Mouse (Mus musculus): ENCODE results near the gene Naa38.

Naa38 gene

DNA sequence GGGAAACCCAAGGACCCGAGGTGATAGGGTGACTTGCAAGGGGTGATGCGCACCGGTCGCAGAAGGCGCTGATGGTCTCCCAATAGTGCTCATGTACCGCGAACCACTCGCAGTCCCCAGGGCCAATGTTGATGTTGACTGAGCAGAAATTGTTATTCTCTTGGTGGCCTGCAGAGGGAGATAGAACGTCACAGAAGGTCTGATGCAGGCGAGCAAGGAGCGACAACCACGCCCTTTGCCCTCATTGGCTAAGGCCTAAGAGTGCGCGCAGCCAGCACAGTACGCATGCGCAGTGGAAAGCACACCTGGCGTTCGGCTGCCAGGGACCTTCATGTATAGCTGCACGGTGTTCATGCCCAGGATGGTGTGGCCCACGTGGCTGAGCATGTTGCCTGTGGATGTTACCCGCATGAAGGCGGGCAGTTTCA lies 5.9 kb downstream of the Naa38 start:
- DNase-seq: peak; percentile 96

DNA sequence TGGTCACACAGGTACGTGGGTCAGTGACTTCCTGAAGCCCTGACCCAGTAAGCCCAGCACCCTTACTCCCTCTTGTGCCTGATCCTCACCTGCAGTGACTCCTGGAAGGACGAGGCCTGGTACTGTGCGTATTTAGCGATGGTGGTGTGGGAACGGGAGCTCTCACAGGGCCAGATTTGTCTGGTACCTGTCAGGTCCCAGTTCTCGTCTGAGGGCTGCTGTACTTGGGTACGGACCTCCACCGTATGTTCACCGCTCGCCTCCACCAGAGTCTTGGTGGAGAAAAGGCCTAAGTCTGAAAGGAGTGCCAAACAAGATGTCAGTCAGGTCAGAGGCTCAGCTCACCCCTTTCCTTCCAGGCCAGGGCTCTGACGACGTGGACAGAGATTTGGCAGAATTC lies 6.7 kb downstream of the Naa38 start:
- DNase-seq: no peak

DNA sequence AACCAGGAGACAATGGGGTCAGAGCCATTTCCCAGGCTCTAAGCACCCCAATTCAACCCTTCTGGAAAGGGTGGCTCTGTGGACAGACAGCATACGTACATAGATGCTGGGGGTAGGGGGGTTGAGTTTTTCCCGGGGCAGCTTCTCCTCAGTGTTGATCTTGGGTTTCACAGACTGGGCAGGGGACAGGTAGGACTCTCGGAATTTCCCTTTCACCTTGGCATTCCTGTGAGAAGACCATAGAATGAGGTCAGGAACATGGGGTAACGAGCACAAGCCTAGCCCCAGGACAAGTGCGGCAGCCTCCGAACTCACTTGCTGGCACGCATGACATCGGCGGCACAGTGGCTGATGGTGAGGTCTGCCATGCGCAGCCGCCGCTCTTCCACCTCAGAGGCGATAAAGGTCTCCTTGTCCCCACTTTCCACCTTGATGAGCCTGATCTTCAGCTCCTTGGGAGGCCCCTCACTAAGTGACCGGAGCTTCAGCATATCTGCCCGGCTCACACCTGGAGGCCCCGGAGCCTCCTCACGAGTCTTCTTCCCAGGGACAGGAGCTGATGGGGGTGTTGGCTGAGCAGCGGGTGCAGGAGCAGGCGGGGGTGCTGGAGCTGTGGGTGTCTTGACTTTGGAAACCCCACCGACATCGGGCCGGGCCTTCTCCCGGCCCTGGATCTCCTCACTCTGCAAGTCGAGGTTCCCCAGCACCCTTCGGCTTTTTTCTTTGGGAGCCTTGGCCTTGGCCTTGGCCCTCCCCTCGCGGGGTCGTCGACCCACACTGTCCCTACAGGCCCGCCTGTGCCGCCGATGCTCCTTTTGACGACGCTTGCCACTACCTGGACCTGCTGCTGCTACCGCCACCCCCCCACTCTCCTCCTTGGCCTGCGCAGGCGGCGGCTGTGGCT lies 8.7 kb downstream of the Naa38 start:
- DNase-seq: no peak

DNA sequence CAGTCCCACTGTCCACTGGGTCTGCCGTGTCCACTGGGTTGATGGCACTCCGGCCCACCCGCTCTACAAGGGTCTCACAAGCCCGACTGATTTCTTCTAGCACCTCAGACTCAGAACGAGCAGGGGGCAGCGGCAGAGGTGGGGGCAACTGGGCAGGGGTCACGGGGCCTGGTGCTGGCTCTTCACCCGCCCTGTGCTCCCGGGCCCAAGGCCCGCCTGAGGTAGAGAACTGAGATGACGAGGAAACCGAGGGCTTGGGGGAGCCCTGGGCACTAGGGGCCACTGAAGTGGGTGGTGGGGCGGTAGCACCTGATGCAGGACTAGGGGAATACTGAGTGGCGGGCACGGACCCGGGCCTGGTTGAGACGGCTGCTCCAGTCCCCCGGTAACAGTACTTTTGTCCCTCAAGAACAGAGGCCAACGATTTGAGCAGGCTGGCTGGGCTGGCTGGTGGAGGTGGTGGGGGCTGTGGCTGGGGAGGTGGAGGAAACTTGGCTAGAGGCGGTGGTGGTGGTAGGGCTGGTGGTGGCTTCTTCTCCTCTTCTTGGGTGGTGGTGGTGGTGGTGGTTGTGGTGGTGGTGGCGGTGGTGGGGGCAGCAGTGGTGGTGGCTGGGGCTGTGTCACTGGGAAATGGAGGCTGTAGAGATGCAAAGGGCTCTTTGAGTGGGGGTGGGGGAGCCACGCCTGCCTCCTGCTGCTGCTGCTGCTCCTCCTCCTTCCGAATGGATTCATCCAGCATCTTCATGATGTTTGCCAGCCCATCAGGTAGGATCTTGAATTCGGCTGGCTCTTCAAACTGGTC lies 9.5 kb downstream of the Naa38 start:
- DNase-seq: no peak

DNA sequence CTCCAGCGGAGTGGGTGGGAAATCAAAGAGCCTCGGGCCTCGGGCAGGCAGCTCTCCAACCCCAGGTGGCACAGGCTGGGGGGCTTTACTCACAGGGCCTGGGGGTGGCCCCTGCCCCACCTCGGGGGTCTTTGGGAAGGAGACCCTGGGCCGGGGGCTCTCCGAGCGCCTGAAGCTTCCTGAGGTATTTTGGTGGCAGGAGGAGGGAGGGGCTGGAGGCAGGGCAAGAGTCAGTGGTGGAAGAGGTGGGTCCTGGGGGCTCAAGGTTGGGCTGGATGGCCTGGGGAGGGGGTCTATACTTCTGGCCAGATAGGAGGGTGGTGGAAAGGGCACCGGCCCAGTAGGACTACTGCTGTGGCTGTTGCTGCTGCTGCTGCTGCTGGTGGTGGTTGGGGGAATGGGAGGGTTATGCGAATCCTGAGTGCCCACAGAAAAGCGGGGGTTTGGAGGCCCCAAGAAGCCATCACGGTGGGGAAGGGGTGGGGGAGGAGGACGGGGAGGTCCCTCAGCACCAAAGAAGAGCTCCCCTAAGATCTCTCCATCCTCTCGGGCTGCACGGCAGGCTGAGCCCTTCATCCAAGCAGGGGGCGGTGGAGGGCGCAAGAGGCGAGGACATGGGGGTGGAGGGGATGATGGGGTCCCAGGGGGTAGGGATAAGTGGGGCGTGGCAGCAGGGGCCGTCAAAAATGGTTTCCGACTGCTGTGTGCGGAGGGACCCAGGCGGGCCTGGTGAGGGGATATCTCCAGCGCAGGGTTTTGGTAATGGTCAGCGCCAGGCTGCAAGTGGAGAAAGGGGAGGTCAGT lies 10.3 kb downstream of the Naa38 start:
- no peak for DNase-seq

DNA sequence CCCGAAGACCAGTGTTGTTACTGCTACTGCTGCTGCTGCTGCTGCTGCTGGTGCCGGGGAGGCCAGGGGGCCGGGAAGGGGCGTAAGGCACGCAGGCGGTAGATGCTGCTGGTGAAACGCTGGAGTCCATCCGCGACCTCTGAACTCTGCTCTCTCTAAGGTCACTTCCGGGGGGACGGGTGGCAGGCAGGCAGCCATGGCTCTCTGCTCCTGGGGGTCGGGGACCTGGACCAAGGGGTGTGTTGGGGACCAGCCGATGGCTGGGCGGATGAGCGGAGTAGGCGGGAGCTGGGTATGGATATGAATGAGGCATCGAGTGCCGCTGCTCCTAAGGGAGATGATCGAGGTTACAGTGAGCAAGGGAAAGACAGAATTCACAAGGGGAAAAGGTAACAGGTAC lies 11.0 kb downstream of the Naa38 start:
- DNase-seq: no peak

DNA sequence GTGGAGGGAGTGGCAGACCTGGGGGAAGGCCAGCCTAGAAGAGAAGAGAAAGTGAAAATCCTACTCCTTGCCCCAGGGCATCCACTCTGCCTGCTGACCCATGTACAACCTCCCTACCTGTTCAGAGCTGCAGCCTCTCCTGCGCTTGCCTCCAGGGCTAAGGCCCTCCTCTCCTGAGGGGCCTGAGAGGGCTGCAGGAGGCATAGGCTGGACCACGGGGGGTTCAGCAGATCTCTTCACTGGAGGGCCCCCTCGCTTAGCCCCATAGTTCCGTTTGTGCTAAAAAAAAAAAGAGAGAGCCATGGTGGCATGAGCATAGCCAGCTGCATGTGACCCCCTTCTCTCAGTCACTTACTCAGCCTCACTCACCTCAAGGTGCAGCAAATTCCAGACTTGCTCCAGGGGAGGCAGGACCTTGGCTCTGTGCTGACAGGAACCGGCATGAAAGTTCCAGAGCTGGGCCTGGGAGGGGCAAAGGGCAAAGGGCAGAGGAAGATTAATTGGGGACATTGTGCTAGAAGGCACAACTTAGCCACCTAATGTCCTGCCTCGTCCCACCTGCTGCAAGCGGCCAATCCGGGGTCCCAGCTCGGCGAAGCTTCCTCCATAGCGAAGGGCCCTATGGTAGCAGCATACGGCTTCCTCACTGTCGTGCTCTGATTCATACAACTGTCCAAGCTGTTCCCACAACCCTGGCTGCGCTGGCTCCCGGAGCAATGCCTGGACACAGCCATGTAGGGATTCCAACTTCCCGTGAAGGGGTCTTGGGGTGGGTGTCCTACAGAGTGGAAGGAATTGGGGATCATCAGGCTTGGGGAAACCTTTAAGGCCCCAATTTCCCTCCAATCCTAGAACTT lies 11.8 kb downstream of the Naa38 start:
- no peak for DNase-seq

DNA sequence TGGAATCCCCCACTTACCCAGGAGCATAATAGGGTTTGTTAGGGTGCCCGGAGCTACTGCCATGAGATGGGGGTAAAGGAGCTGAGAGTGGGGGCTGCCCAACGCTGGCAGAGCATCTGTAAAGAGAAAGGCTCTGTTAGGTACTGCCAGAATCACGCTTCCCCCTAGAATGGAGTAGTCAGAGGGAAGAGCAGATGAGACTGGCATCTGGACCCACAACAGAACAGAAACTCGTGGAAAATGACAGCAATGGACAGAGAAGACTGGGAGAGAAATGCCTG lies 12.4 kb downstream of the Naa38 start:
- no peak for DNase-seq

DNA sequence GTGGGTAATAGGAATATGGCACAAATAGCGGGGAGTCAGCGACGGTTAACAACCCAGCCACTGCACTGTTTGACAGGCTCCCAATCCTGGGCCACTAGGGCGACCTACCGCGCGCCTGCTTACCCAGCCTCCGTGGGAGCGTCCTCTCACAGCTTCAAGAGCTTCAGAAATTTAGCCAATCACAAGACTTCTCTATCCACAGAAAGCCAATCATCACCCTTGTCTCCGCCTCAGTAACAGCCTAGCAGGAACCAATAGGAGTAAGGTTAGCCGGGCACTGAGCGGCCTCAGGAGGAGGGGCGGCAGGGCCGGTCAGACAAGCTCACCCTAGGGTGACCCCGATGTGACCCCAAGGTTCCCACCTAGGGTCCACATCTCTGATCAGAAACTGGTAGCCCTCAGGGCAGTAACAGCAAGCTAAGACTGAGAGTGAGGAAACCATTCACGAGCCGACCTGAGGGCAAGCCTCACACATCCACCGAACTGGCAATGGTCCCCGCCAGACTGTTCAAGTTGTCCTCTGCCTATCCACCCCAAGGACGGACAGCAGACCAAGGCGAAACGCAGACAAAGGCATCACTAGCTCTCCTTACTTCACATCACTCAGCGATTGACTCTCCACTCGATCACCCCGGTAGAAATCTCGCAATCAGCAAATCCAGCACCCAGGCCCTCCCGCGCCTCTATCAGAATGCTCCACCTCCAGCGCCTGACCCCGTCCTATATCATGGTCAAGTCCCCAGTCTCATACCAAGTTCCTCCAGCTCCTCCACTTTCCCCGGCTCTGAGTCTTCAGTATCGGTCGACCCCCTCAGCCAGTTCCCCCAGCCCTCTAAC lies 13.5 kb downstream of the Naa38 start:
- DNase-seq: peak; percentile 93

DNA sequence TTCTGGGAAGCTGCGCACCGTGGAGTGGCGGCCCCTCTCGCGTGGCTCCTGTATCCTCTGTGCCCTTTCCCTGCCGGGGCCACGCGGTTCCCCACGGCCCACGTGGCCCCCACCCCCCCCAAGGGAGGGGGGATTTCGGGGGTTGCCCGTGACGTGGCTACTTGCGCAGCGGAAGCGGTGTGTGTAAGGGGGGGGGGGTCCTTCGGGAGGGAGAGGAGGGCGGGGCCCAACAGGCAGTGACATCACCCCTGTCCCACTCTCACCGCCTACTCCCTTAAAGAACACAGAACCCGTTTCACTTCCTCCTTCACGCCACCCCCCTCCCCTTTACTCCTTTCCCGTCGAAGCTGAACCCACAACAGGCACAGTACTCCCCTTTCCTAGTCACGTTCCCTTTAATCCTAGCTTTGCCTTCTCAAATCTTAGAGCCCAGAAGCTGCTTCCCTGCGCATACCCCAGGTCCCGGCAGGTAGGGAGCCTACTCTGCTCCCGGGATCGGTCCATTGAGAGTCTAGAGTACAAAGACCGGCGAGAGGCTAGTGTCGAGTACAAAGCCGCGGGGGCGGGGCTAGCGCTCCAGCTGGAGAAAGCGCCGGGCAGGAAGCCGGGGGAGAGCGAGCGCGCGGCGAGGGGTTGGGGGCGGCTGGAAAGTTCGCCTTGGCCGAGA lies 14.2 kb downstream of the Naa38 start:
- peak; percentile 92 for DNase-seq

DNA sequence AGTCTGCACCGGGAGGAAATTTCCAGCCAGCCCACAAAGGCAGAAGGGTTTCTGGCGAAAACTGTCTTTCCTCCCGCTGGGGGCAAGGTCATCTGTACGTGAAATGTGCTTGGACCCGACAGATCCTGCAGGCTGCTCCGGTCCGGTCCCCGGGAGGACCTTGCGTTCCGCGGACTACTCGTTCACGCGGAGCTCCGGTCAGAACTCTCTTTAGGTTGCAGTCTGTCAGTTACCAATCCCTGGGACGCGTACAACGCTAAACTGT lies 14.7 kb downstream of the Naa38 start:
- DNase-seq: no peak

DNA sequence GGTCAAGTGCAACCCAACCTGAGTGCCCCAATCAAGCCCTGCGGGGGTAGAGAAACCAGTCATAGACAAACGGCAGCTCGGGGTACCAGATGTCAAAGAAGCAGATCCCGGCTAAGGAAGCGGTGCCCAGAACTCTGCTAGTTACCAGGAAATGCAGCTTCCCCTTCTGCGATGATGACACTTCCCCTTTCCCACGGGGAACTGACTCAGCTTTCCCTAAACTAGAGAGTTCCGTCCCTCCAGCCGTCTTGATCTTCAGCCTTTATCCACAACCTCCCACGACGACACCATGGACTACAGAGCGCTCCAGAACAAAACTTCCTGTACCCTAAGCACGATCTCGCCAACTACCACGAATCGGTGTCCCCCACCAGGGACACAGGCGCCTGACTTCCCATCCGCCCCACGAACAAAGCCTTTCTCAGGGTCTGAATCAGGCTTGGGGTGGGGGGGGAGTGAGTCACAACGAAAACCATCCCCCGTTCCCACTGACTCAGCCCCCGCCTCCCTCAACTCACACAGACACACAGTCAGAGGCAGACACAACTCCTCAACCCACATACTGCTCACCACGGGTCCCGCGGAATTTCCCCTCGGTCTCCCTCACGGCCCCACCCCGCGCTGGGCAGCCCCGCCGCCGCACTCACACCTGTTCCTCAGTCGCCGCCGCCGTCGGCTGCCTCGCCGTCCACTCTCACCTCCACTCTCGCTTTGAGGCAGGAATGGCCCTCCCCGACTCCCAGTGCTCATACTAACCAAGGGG lies 15.2 kb downstream of the Naa38 start:
- DNase-seq: peak; percentile 87

DNA sequence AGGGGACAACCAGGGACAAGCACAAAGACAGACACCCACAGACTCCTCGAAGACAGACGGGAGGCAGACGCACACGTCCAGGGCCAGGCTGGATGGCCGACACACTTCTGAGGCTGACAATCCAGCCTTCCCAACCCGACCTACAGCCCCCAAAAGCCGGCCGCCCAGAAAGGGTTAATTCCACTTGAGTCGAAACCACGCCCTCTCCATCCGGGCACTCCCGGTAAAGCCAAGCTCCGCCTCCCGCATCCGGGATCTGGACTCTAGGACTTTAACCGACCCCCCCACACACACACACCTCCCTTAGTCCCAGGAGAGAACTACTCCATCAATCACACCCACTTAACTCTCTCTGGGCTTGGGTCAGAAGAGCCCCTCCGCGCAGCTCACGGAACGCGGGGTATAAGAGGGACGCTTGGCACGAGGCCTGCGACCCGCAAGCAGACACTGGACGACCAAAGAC lies 15.8 kb downstream of the Naa38 start:
- peak; percentile 97 for DNase-seq

DNA sequence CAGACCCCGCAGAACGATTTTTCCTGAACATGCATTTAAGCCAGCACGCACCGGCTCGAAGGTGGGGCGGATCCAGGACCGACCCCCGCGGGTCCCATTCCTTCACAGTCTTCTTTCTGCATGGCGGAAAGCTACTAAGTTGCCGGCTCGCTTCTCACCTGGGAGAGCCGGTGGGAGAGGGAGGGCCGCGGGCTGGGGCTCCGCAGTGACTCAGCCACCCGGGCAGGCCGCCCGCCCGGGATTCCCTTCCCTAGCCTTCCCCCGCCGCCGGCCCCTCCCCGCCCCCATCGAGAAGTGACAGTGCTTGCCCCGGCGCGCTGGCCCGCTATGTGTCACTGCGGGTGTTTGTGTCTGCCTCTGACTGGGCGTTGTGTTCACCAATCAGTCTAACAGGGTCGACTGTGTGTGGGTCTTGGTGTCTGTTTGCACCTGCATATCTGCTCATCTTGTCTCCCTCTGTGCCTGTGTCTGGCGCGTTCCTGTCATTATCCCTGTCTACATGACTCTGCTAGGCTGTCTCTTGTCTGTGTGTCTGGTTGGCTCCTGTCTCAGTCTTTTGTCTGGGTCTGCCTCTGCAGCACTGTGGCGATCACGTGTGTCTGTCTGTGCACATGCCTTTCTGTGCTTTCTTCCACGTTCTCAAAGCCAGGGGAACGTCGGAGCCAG lies 16.4 kb downstream of the Naa38 start:
- DNase-seq: peak; percentile 77

DNA sequence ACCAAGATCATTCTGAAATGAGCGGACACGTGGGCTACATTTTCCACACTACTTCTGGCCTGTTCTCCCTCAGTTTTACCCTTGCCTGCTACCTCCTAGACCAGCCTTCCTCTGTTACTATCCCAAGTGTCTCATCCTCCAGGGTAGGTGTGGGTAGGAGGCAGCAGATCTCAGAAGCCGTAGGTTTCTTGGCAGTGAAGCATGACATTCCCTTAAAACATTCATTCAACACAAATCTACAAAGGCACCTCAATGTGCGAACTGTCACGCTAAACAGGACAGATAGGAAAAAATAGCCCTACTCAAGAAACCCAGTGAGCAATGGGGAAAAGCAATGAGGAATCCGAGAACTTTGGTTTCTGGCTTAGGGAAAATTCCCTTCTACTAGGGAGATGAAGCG lies 17.3 kb downstream of the Naa38 start:
- DNase-seq: no peak

DNA sequence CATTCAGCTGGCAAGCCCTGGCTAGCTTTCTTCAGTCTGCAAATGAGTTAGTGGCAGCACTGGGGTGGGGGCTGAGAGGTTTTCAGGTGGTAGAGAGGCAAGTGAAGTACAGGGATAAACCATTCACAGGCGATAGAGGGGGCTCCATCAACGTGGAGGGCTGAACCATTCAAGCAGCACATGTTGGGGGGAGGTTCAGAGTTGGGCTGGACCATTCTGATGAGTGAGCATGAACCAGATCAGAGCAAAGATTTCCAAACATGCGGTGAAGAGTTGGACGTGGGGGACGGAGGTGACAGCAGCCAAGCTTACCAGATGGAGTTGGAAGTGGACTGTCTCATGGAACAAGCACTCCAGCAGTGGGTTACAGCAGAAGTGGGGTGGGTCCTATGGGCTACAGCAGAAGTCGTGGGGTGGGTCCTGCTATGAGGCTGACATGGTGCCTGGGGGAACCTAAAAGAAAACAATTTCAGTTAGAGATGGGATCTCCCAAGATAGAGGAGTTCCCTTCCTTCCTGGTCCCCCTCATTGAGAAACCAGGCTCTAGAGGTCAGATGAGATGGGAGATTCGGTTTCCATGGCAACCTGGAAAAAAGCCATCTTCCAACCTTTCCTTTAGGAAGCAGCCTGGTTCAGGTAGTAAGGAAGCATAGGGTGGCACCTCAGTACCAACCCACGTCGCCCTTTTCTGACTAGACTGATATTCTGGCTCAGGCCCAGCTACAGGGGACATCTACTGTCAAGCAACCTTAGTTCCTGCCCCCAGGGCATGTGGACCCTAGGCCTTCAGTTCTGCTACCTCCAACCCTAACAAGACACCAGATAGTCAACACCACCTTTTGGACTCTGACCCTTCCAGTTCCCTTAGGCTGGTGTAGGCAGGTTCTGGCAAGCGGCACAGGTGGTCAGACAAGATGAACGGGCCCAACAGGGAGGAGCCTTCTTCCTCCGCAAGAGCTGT lies 18.2 kb downstream of the Naa38 start, which contains the start of gene Kdm6b:
Gene Kdm6b, minus strand, starts transcription at position 455 of the 961 bp plus-strand sequence.
- peak; percentile 37 for DNase-seq

DNA sequence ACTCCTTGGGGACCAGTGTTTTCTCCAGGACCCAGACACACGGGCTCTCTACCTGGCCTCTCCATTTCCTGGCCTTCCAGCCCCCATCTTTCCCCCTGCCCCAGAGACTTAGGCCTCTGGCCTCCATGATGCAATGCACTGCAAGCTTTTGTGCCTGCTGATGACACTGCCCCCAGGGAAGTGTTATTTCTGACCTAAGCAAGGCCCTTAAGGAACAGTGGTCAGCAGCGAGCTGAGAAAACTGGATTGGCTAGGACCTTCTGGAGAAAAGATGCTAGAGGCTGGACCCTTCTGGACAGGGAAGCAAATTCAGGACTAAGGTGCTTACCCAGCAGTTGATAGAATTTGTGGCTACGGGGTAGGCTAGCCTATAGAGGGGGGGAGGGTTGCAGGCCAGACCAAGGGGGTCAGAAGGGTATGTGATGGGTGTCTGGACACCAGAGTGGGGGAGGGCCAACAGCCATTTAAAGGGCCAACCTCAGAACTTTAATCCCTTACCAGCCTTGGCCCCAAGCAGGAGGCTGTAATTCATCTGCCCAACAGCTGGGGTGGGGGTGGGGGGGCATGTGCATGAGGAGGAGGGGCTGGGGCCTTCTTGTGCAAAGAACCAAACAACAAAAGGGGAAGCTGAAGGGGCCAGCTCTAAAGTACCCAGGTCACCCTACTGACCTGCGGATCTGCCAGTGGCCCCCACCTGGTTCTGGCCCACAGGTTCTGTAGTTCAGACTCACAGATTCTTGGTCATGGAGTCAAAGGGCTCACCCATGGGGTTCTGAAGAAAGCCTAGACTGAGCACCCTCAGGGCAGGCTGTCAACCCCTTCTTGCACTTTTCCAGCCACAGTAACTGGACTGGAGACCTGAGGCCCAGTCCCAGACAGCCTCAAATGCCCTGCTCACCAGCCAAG lies 19.4 kb downstream of the Naa38 start:
- no peak for DNase-seq
